Comparison of ENCODE assay signal across 15 mouse cellular contexts in the genomic region with DNA sequence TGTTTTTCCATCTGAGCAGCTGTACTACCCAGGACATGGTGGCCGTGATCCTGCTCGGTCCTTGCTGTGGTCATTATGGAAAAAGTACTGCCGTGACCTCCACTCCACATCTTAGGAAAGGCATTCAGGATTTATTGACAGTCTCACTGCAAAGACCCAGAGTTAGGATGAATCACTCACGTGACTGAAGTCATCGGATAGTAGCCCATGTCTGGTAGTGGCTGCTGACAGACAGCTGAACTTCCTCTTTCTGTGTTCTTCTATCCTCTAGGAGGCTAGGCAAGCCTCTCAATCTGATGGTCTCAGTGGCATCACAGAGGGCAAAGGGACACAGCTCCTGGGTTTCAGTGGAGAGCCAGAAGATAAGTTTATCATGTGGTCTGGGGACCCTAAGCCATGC. TPM values are rescaled to one million over a fixed set of nuclear protein-coding genes. Genes with fewer than 3 reads are reported as not detected.
"Had no signal": no experiment of that assay in that cellular context is flagged by ENCODE, and none has a peak within 500 bp of the region (broad histone marks: within the 10 kb centered on the region; RNA-seq: fewer than 3 reads in every experiment).

No protein-coding gene starts in this region.

- H3K9me3 ChIP-seq: limb, embryonic 13.5 days; midbrain, embryonic 10.5 days; neural tube, embryonic 12.5 days; stomach, embryonic 15.5 days had no signal

- H3K4me1 ChIP-seq: limb, embryonic 13.5 days; midbrain, embryonic 10.5 days; neural tube, embryonic 12.5 days; stomach, embryonic 15.5 days had no signal

- H3K27ac ChIP-seq: layer of hippocampus, adult 2 months; limb, embryonic 13.5 days; liver, embryonic 14.5 days; midbrain, embryonic 10.5 days; neural tube, embryonic 12.5 days; stomach, embryonic 15.5 days had no signal

- H3K27me3 ChIP-seq: limb, embryonic 13.5 days; neural tube, embryonic 12.5 days; stomach, embryonic 15.5 days had no signal

- DNase-seq: kidney, postnatal 10 days; kidney, postnatal 4 days; lung, adult 18-20 months; midbrain, embryonic 14.5 days; spleen, adult 18-20 months; thymus, adult 2 months; thymus, postnatal 25 days had no signal

- H3K36me3 ChIP-seq: limb, embryonic 13.5 days; midbrain, embryonic 10.5 days; neural tube, embryonic 12.5 days; stomach, embryonic 15.5 days had no signal

- H3K4me3 ChIP-seq: layer of hippocampus, adult 2 months; limb, embryonic 13.5 days; midbrain, embryonic 10.5 days; neural tube, embryonic 12.5 days; stomach, embryonic 15.5 days had no signal

RNA-seq across cellular contexts. Expression of a gene that starts 35.9 kb away (rescaled TPM):
- total RNA-seq: liver, adult 2 months; neutrophil, adult 5-6 weeks had no signal
- polyA plus RNA-seq: liver, adult 2 months; thymus, adult 2 months had no signal
